Mouse (Mus musculus) adrenal gland, postnatal 36 days (tissue): Measurements from ENCODE around the gene Orc5. TPM values are rescaled to one million over a fixed set of nuclear protein-coding genes. Genes with fewer than 3 reads are reported as not detected.

ENCODE experiments used
- DNase-seq, 2 experiments: peaks; one replicate each; pipeline ENCODE4 v3.0.0; 2021; ENCODE audit warnings: mixed read lengths in 1 of 2
- long read RNA-seq, 2 experiments: library from polyadenylated mRNA; stranded (forward); transcript quantifications; one replicate each; pipeline ENCODE4 v2.0.0; 2021; ENCODE audit warnings: borderline sequencing depth in 2 of 2
- total RNA-seq, 2 experiments: library from RNA; stranded (reverse); gene quantifications; 2 replicates each; pipeline ENCODE4 v1.2.3; 2021

The Orc5 gene
- 10 to 100 TPM; 15.3 to 18.4 TPM for total RNA-seq
- long read RNA-seq, experiment 1, transcript Orc5-201 (14 exons, 2,103 nt) = major isoform, 5 of 9 reads
- long read RNA-seq, experiment 1, partial matches to known transcripts = 4 of 9 reads
- long read RNA-seq, experiment 1, other reads (novel, unspliced or antisense) = 0 of 9 reads
- long read RNA-seq, experiment 2, transcript Orc5-201 (14 exons, 2,103 nt) = major isoform, 6 of 8 reads
- long read RNA-seq, experiment 2, partial matches to known transcripts = 0 of 8 reads
- long read RNA-seq, experiment 2, other reads (novel, unspliced or antisense) = 2 of 8 reads

GRCm38 (mm10) chr5:22550033-22550551, at the start of gene Orc5:
Orc5 (minus strand) TSS chr5:22550429.
- peak; percentile 95 to 97 for DNase-seq

- no peak for DNase-seq
Measured at GRCm38 (mm10) chr5:22596981-22597380, 46.8 kb upstream of the Orc5 start.

- DNase-seq = peak; percentile 16 to 44
Measured at GRCm38 (mm10) chr5:22589370-22589966, 39.2 kb upstream of the Orc5 start.

GRCm38 (mm10) chr5:22587492-22587891, 37.3 kb upstream of the Orc5 start:
- no peak for DNase-seq

- peak in 1 of 2 experiments; percentile 13 for DNase-seq
Measured at GRCm38 (mm10) chr5:22584556-22584955, 34.3 kb upstream of the Orc5 start.

- no peak for DNase-seq
Measured at GRCm38 (mm10) chr5:22578011-22578410, 27.8 kb upstream of the Orc5 start.

- no peak for DNase-seq
Measured at GRCm38 (mm10) chr5:22574751-22575150, 24.5 kb upstream of the Orc5 start.

GRCm38 (mm10) chr5:22574161-22574560, 23.9 kb upstream of the Orc5 start:
- DNase-seq = no peak

GRCm38 (mm10) chr5:22573696-22574095, 23.5 kb upstream of the Orc5 start:
- DNase-seq = no peak

GRCm38 (mm10) chr5:22572881-22573280, 22.7 kb upstream of the Orc5 start:
- DNase-seq = no peak

- DNase-seq = no peak
Measured at GRCm38 (mm10) chr5:22572456-22572855, 22.2 kb upstream of the Orc5 start.

- DNase-seq = no peak
Measured at GRCm38 (mm10) chr5:22565708-22566107, 15.5 kb upstream of the Orc5 start.

GRCm38 (mm10) chr5:22559801-22560200, 9.6 kb upstream of the Orc5 start:
- no peak for DNase-seq

GRCm38 (mm10) chr5:22557491-22558113, 7.4 kb upstream of the Orc5 start:
- DNase-seq = no peak

GRCm38 (mm10) chr5:22556713-22557112, 6.5 kb upstream of the Orc5 start:
- no peak for DNase-seq

- DNase-seq = no peak
Measured at GRCm38 (mm10) chr5:22552233-22552765, 2.1 kb upstream of the Orc5 start.

- no peak for DNase-seq
Measured at GRCm38 (mm10) chr5:22549366-22550032, 730 bp downstream of the Orc5 start.

- DNase-seq = no peak
Measured at GRCm38 (mm10) chr5:22548556-22549161, 1.6 kb downstream of the Orc5 start.

GRCm38 (mm10) chr5:22546536-22546935, 3.7 kb downstream of the Orc5 start:
- DNase-seq = no peak

GRCm38 (mm10) chr5:22545305-22545704, 4.9 kb downstream of the Orc5 start:
- no peak for DNase-seq

GRCm38 (mm10) chr5:22542676-22543075, 7.6 kb downstream of the Orc5 start:
- DNase-seq = no peak
